Mouse (Mus musculus): ENCODE measurements around the gene Atxn1. TPM values are rescaled to one million over a fixed set of nuclear protein-coding genes. Genes with fewer than 3 reads are reported as not detected.

Atxn1 gene
- polyA plus RNA-seq, 1 experiment from 2014 or later, result 2.3 TPM

GRCm38 (mm10) chr13:45693126-45693525 is 271.7 kb downstream of the Atxn1 start:
- 67% methylated on average over 4 of the region's 4 CpGs for WGBS
- H3K27ac ChIP-seq (ENCODE audit: low read depth, low read length), result peak overlapping the region; percentile 5; the same call in 1 of the 2 replicates
- H3K36me3 ChIP-seq (ENCODE audit: control insufficient read depth, insufficient read depth, low read length), result no peaks in the 10 kb centered on the region
- H3K9ac ChIP-seq (ENCODE audit: low read depth, low read length), result no peak overlapping the region
- no peaks in the 10 kb centered on the region for H3K9me3 ChIP-seq (ENCODE audit: control insufficient read depth, low read length)
- peaks cover 9% of the 10 kb centered on the region; the same call in 1 of the 2 replicates for H3K4me1 ChIP-seq (replicated peaks; ENCODE audit: control insufficient read depth, insufficient read depth, low read length)
- no peaks in the 10 kb centered on the region for H3K27me3 ChIP-seq (replicated peaks; ENCODE audit: control insufficient read depth, insufficient read depth, low read length)
- H3K4me2 ChIP-seq, result peak overlapping the region; percentile 16; the same call in 1 of the 2 replicates
- no peak overlapping the region for H3K4me3 ChIP-seq (ENCODE audit: low read depth, low read length)
- no peak for DNase-seq (ENCODE audit: low spot score)
- no peak for ATAC-seq (replicated peaks; ENCODE audit: low FRiP score)

- no peaks in the 10 kb centered on the region for H3K36me3 ChIP-seq (ENCODE audit: control insufficient read depth, insufficient read depth, low read length)
- WGBS, result 40% methylated on average over 9 of the region's 9 CpGs
- H3K27me3 ChIP-seq (replicated peaks; ENCODE audit: control insufficient read depth, insufficient read depth, low read length), result no peaks in the 10 kb centered on the region
- no peak overlapping the region for H3K27ac ChIP-seq (ENCODE audit: low read depth, low read length)
- no peak overlapping the region for H3K4me2 ChIP-seq
- ATAC-seq (replicated peaks; ENCODE audit: low FRiP score) (no peak), DNase-seq (ENCODE audit: low spot score) (no peak)
- peaks cover 9% of the 10 kb centered on the region; the same call in 1 of the 2 replicates for H3K4me1 ChIP-seq (replicated peaks; ENCODE audit: control insufficient read depth, insufficient read depth, low read length)
- H3K9me3 ChIP-seq (ENCODE audit: control insufficient read depth, low read length), result no peaks in the 10 kb centered on the region
- no peak overlapping the region for H3K9ac ChIP-seq (ENCODE audit: low read depth, low read length)
- no peak overlapping the region for H3K4me3 ChIP-seq (ENCODE audit: low read depth, low read length)
Observed at GRCm38 (mm10) chr13:45692440-45692839, 272.4 kb downstream of the Atxn1 start.

- peaks cover 9% of the 10 kb centered on the region; the same call in 1 of the 2 replicates for H3K4me1 ChIP-seq (replicated peaks; ENCODE audit: control insufficient read depth, insufficient read depth, low read length)
- no peaks in the 10 kb centered on the region for H3K27me3 ChIP-seq (replicated peaks; ENCODE audit: control insufficient read depth, insufficient read depth, low read length)
- no peak for DNase-seq (ENCODE audit: low spot score)
- WGBS, result 88% methylated on average over 1 of the region's 1 CpGs
- H3K4me3 ChIP-seq (ENCODE audit: low read depth, low read length), result no peak overlapping the region
- H3K9ac ChIP-seq (ENCODE audit: low read depth, low read length), result no peak overlapping the region
- ATAC-seq (replicated peaks; ENCODE audit: low FRiP score), result no peak
- H3K4me2 ChIP-seq, result no peak overlapping the region
- no peaks in the 10 kb centered on the region for H3K9me3 ChIP-seq (ENCODE audit: control insufficient read depth, low read length)
- no peaks in the 10 kb centered on the region for H3K36me3 ChIP-seq (ENCODE audit: control insufficient read depth, insufficient read depth, low read length)
- no peak overlapping the region for H3K27ac ChIP-seq (ENCODE audit: low read depth, low read length)
Observed at GRCm38 (mm10) chr13:45690426-45690825, 274.4 kb downstream of the Atxn1 start.

- no peak for ATAC-seq (replicated peaks; ENCODE audit: low FRiP score)
Observed at GRCm38 (mm10) chr13:45688864-45689263, 275.9 kb downstream of the Atxn1 start.

GRCm38 (mm10) chr13:45687581-45687980 is 277.2 kb downstream of the Atxn1 start:
- Histone ChIP-seq H3K9me3 (ENCODE audit: control insufficient read depth, low read length) (no peaks in the 10 kb centered on the region), H3K4me3 (ENCODE audit: low read depth, low read length) (no peak overlapping the region), H3K9ac (ENCODE audit: low read depth, low read length) (no peak overlapping the region), H3K27ac (ENCODE audit: low read depth, low read length) (no peak overlapping the region), H3K4me2 (no peak overlapping the region), H3K27me3 (replicated peaks; ENCODE audit: control insufficient read depth, insufficient read depth, low read length) (no peaks in the 10 kb centered on the region), H3K36me3 (ENCODE audit: control insufficient read depth, insufficient read depth, low read length) (no peaks in the 10 kb centered on the region), H3K4me1 (replicated peaks; ENCODE audit: control insufficient read depth, insufficient read depth, low read length) (peaks cover 3% of the 10 kb centered on the region; the same call in 1 of the 2 replicates)
- DNase-seq (ENCODE audit: low spot score) (no peak), ATAC-seq (replicated peaks; ENCODE audit: low FRiP score) (no peak)
- 90% methylated on average over 8 of the region's 8 CpGs for WGBS

More at GRCm38 (mm10) chr13:45688864-45689263, 275.9 kb downstream of the Atxn1 start:
- H3K9ac ChIP-seq (ENCODE audit: low read depth, low read length), result no peak overlapping the region
- H3K4me2 ChIP-seq, result no peak overlapping the region
- no peak overlapping the region for H3K27ac ChIP-seq (ENCODE audit: low read depth, low read length)
- no peaks in the 10 kb centered on the region for H3K27me3 ChIP-seq (replicated peaks; ENCODE audit: control insufficient read depth, insufficient read depth, low read length)
- H3K4me3 ChIP-seq (ENCODE audit: low read depth, low read length), result no peak overlapping the region
- peaks cover 9% of the 10 kb centered on the region; the same call in 1 of the 2 replicates for H3K4me1 ChIP-seq (replicated peaks; ENCODE audit: control insufficient read depth, insufficient read depth, low read length)
- WGBS, result 72% methylated on average over 2 of the region's 2 CpGs
- no peak for DNase-seq (ENCODE audit: low spot score)
- no peaks in the 10 kb centered on the region for H3K9me3 ChIP-seq (ENCODE audit: control insufficient read depth, low read length)
- H3K36me3 ChIP-seq (ENCODE audit: control insufficient read depth, insufficient read depth, low read length), result no peaks in the 10 kb centered on the region

GRCm38 (mm10) chr13:45686309-45686582 is 278.6 kb downstream of the Atxn1 start:
- Histone ChIP-seq H3K9ac (ENCODE audit: low read depth, low read length) (no peak overlapping the region), H3K4me3 (ENCODE audit: low read depth, low read length) (no peak overlapping the region), H3K9me3 (ENCODE audit: control insufficient read depth, low read length) (no peaks in the 10 kb centered on the region), H3K4me1 (replicated peaks; ENCODE audit: control insufficient read depth, insufficient read depth, low read length) (no peaks in the 10 kb centered on the region), H3K27ac (ENCODE audit: low read depth, low read length) (no peak overlapping the region), H3K27me3 (replicated peaks; ENCODE audit: control insufficient read depth, insufficient read depth, low read length) (no peaks in the 10 kb centered on the region), H3K36me3 (ENCODE audit: control insufficient read depth, insufficient read depth, low read length) (no peaks in the 10 kb centered on the region), H3K4me2 (no peak overlapping the region)
- WGBS, result 54% methylated on average over 3 of the region's 3 CpGs
- DNase-seq (ENCODE audit: low spot score) (no peak), ATAC-seq (replicated peaks; ENCODE audit: low FRiP score) (no peak)

GRCm38 (mm10) chr13:45685575-45686308 is 279.1 kb downstream of the Atxn1 start:
- Histone ChIP-seq H3K36me3 (ENCODE audit: control insufficient read depth, insufficient read depth, low read length) (no peaks in the 10 kb centered on the region), H3K4me1 (replicated peaks; ENCODE audit: control insufficient read depth, insufficient read depth, low read length) (no peaks in the 10 kb centered on the region), H3K27ac (ENCODE audit: low read depth, low read length) (no peak overlapping the region), H3K27me3 (replicated peaks; ENCODE audit: control insufficient read depth, insufficient read depth, low read length) (no peaks in the 10 kb centered on the region), H3K4me3 (ENCODE audit: low read depth, low read length) (no peak overlapping the region), H3K9ac (ENCODE audit: low read depth, low read length) (no peak overlapping the region), H3K4me2 (no peak overlapping the region), H3K9me3 (ENCODE audit: control insufficient read depth, low read length) (no peaks in the 10 kb centered on the region)
- ATAC-seq (replicated peaks; ENCODE audit: low FRiP score) (no peak), DNase-seq (ENCODE audit: low spot score) (no peak)
- WGBS, result 72% methylated on average over 7 of the region's 7 CpGs

- H3K4me2 ChIP-seq, result no peak overlapping the region
- H3K4me1 ChIP-seq (replicated peaks; ENCODE audit: control insufficient read depth, insufficient read depth, low read length), result no peaks in the 10 kb centered on the region
- ATAC-seq (replicated peaks; ENCODE audit: low FRiP score), result no peak
- no peaks in the 10 kb centered on the region for H3K36me3 ChIP-seq (ENCODE audit: control insufficient read depth, insufficient read depth, low read length)
- no peak for DNase-seq (ENCODE audit: low spot score)
- WGBS, result 82% methylated on average over 4 of the region's 4 CpGs
- no peaks in the 10 kb centered on the region for H3K27me3 ChIP-seq (replicated peaks; ENCODE audit: control insufficient read depth, insufficient read depth, low read length)
- H3K9ac ChIP-seq (ENCODE audit: low read depth, low read length), result no peak overlapping the region
- no peak overlapping the region for H3K27ac ChIP-seq (ENCODE audit: low read depth, low read length)
- H3K9me3 ChIP-seq (ENCODE audit: control insufficient read depth, low read length), result no peaks in the 10 kb centered on the region
- no peak overlapping the region for H3K4me3 ChIP-seq (ENCODE audit: low read depth, low read length)
Observed at GRCm38 (mm10) chr13:45684891-45685311, 279.9 kb downstream of the Atxn1 start.

GRCm38 (mm10) chr13:45683991-45684390 is 280.8 kb downstream of the Atxn1 start:
- Histone ChIP-seq H3K9ac (ENCODE audit: low read depth, low read length) (no peak overlapping the region), H3K27me3 (replicated peaks; ENCODE audit: control insufficient read depth, insufficient read depth, low read length) (no peaks in the 10 kb centered on the region), H3K27ac (ENCODE audit: low read depth, low read length) (no peak overlapping the region), H3K36me3 (ENCODE audit: control insufficient read depth, insufficient read depth, low read length) (no peaks in the 10 kb centered on the region), H3K4me3 (ENCODE audit: low read depth, low read length) (no peak overlapping the region), H3K9me3 (ENCODE audit: control insufficient read depth, low read length) (no peaks in the 10 kb centered on the region), H3K4me2 (no peak overlapping the region), H3K4me1 (replicated peaks; ENCODE audit: control insufficient read depth, insufficient read depth, low read length) (no peaks in the 10 kb centered on the region)
- ATAC-seq (replicated peaks; ENCODE audit: low FRiP score) (no peak), DNase-seq (ENCODE audit: low spot score) (no peak)
- WGBS, result 73% methylated on average over 3 of the region's 3 CpGs
